Mouse (Mus musculus) brain, embryonic 14.5 days (tissue): ENCODE results near the gene Xpr1.

Experiments used
- CTCF ChIP-seq: fragments of 200-500 bp; IDR thresholded peaks from 2 replicates; pipeline ENCODE4 v1.5.1; 2012; ENCODE audit warnings: inconsistent platforms, mild to moderate bottlenecking, moderate library complexity, borderline replicate concordance; ENCODE audit not compliant: insufficient read depth, insufficient read length; ENCODE audit errors: extremely low read depth
- POLR2A ChIP-seq: fragments of 200-500 bp; IDR thresholded peaks from 2 replicates; pipeline ENCODE4 v1.6.1; 2012; ENCODE audit warnings: mild to moderate bottlenecking, inconsistent platforms, borderline replicate concordance; ENCODE audit not compliant: poor library complexity, insufficient read depth, insufficient read length, severe bottlenecking; ENCODE audit errors: extremely low read depth

- TF ChIP-seq CTCF = no peak
- no peak for TF ChIP-seq POLR2A
Observed at GRCm38 (mm10) chr1:155233378-155233777, 183.8 kb downstream of the Xpr1 start.
